7 mouse cellular contexts compared by ENCODE assay signal in genomic region chr2:161498449-161499096, GRCm38 (mm10).
DNase-seq lines count a peak whose midpoint lies in the region; ATAC-seq lines count a peak whose summit lies in the region.

No protein-coding gene starts in this region.

- no peak for ATAC-seq in lung, embryonic 15.5 days (ENCODE audit: borderline replicate concordance, extremely low read depth, low FRiP score, low TSS enrichment)
- ATAC-seq in intestine, embryonic 15.5 days: no peak

- 0 out of 2 replicates have a peak overlapping the region, but pooled peaks have one; percentile 16 for H3K9ac ChIP-seq in lung, embryonic 15.5 days
- no peak overlapping the region for H3K9ac ChIP-seq in intestine, embryonic 15.5 days

- peak overlapping the region; percentile 7; the same call in 1 of the 2 replicates for H3K4me3 ChIP-seq in lung, embryonic 15.5 days
- peak overlapping the region; percentile 48 for H3K4me3 ChIP-seq in forebrain, embryonic 10.5 days
- peak overlapping the region; percentile 9; the same call in 1 of the 2 replicates for H3K4me3 ChIP-seq in intestine, embryonic 15.5 days (replicated peaks)

- no peak for DNase-seq in lung, postnatal 25 days (ENCODE audit: low spot score)
- DNase-seq in forebrain, embryonic 10.5 days (ENCODE audit: extremely low spot score, low spot score): no peak
- peak; percentile 3 for DNase-seq in right cerebral cortex, postnatal 4 days
- DNase-seq in layer of hippocampus, adult 8-10 months (ENCODE audit: low spot score in 2 of 2): no peak
- DNase-seq in thymus, postnatal 10 days (ENCODE audit: low spot score in 2 of 2): no peak

- no peaks in the 10 kb centered on the region for H3K9me3 ChIP-seq in lung, embryonic 15.5 days
- H3K9me3 ChIP-seq in forebrain, embryonic 10.5 days: no peaks in the 10 kb centered on the region
- no peaks in the 10 kb centered on the region for H3K9me3 ChIP-seq in intestine, embryonic 15.5 days

- no peak overlapping the region for H3K27ac ChIP-seq in lung, embryonic 15.5 days
- H3K27ac ChIP-seq in forebrain, embryonic 10.5 days: peak overlapping the region; percentile 51; the same call in 1 of the 2 replicates
- H3K27ac ChIP-seq in intestine, embryonic 15.5 days: no peak overlapping the region

- H3K27me3 ChIP-seq in lung, embryonic 15.5 days: no peaks in the 10 kb centered on the region
- no peaks in the 10 kb centered on the region for H3K27me3 ChIP-seq in forebrain, embryonic 10.5 days (ENCODE audit: poor library complexity, severe bottlenecking)
- H3K27me3 ChIP-seq in intestine, embryonic 15.5 days (replicated peaks): no peaks in the 10 kb centered on the region

- no peaks in the 10 kb centered on the region for H3K36me3 ChIP-seq in lung, embryonic 15.5 days
- H3K36me3 ChIP-seq in forebrain, embryonic 10.5 days (replicated peaks): no peaks in the 10 kb centered on the region
- no peaks in the 10 kb centered on the region for H3K36me3 ChIP-seq in intestine, embryonic 15.5 days

- 18% methylated on average over 13 of the region's 13 CpGs for WGBS in lung, embryonic 15.5 days
- 21% methylated on average over 13 of the region's 13 CpGs for WGBS in forebrain, embryonic 10.5 days
- WGBS in intestine, embryonic 15.5 days: 19% methylated on average over 13 of the region's 13 CpGs

- no peaks in the 10 kb centered on the region for H3K4me1 ChIP-seq in lung, embryonic 15.5 days
- peaks cover 18% of the 10 kb centered on the region for H3K4me1 ChIP-seq in forebrain, embryonic 10.5 days
- no peaks in the 10 kb centered on the region for H3K4me1 ChIP-seq in intestine, embryonic 15.5 days (replicated peaks)

- peak overlapping the region; percentile 43 for H3K4me2 ChIP-seq in lung, embryonic 15.5 days
- peak overlapping the region; percentile 46 for H3K4me2 ChIP-seq in intestine, embryonic 15.5 days (replicated peaks)
